Mouse (Mus musculus): Measurements from ENCODE around the gene Cpne1.

DNA sequence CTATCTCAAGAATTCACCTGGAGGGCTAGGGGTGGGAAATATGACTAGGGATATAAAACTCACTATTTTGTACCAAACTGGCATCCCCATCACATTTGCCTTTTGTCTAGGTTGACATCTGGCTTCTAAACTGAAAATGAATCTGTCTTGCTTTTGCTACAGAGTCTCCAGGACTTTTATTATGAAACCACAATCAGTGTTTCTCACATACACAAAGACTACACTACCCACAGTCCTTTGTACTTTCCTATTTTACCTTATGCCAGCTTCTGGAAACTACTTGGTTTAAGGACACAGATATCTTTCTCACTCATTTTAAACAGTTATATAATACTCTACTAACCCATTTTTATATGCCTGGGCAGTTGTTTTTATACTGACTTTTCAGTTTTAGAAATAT, 86.3 kb downstream of the Cpne1 start:
- TF ChIP-seq POLR2A (IDR thresholded peaks at IDR 0.05; ENCODE audit: low read depth, low read length): no peak
- no peak for TF ChIP-seq CTCF (IDR thresholded peaks at IDR 0.05; ENCODE audit: extremely low read depth, insufficient read length, insufficient replicate concordance, low read depth, low read length)

Data from small intestine, adult 2 months (tissue).